Mouse (Mus musculus): ENCODE data around the gene Cdh4. TPM values are rescaled to one million over a fixed set of nuclear protein-coding genes. Genes with fewer than 3 reads are reported as not detected.
A peak's percentile ranks its signal among the peaks of the same experiment; 100 is the strongest.

The Cdh4 gene
- polyA plus RNA-seq, 1 experiment from 2014 or later = 3.7 TPM

DNA sequence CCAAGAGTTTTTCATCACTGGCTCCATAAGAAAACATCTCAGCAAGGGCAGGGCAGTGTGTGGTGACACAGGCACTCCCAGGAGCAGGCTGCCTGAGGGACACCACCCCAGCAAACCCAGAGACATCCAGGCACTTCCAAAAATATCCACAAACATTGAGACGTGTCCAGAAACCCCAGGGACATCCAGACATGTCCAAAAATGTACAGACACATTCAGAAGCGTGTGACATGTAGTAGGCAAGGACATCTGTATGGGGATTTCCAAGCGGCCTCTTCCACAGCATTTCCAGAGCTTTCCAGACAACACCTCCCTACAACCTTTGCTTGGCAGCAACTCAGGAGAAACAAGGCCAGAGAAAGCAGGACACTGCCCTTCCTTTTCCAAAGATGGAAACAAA, 425.4 kb downstream of the Cdh4 start:
- Histone ChIP-seq H3K4me1 (ENCODE audit: control insufficient read depth, insufficient read depth, low read length) (no peaks in the 10 kb centered on the region), H3K4me2 (ENCODE audit: low read depth, low read length) (no peak overlapping the region), H3K27ac (replicated peaks; ENCODE audit: low read depth, low read length) (no peak overlapping the region), H3K27me3 (ENCODE audit: control insufficient read depth, insufficient read depth, low read length) (no peaks in the 10 kb centered on the region), H3K9me3 (replicated peaks; ENCODE audit: control insufficient read depth, low read length) (no peaks in the 10 kb centered on the region), H3K36me3 (replicated peaks; ENCODE audit: control insufficient read depth, insufficient read depth, low read depth, low read length) (no peaks in the 10 kb centered on the region), H3K4me3 (ENCODE audit: low read depth, low read length) (no peak overlapping the region), H3K9ac (replicated peaks; ENCODE audit: low read length) (no peak overlapping the region)
- WGBS = 73% methylated on average over 3 of the region's 3 CpGs
- ATAC-seq (replicated peaks; ENCODE audit: insufficient number of reproducible peaks, low FRiP score, low TSS enrichment, low read depth) (no peak), DNase-seq (ENCODE audit: low spot score) (no peak)

DNA sequence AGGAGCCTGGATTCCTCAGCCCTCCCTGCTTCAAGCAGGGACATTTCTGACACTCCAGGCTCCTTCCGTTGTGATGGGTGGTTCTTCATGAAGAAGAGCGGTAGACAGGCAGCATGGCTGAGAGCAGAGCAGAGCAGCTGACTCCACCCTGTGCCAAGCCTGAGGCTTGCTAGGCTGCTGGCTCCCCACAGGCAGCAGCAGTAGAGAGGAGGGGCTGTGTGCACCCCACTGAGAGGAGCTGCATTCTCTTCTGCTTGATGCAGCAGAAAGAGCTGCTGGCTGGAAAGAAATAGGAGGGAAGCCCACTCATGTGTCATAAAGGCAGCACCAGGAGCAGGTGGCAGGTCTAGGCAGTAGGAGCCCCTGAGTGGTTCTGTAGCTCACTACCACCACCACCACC, 427.6 kb downstream of the Cdh4 start:
- H3K27me3 ChIP-seq (ENCODE audit: control insufficient read depth, insufficient read depth, low read length) = no peaks in the 10 kb centered on the region
- H3K36me3 ChIP-seq (replicated peaks; ENCODE audit: control insufficient read depth, insufficient read depth, low read depth, low read length) = no peaks in the 10 kb centered on the region
- ATAC-seq (replicated peaks; ENCODE audit: insufficient number of reproducible peaks, low FRiP score, low TSS enrichment, low read depth) = no peak
- H3K9ac ChIP-seq (replicated peaks; ENCODE audit: low read length) = no peak overlapping the region
- no peak overlapping the region for H3K27ac ChIP-seq (replicated peaks; ENCODE audit: low read depth, low read length)
- 13% methylated on average over 2 of the region's 2 CpGs for WGBS
- no peak for DNase-seq (ENCODE audit: low spot score)
- H3K4me3 ChIP-seq (ENCODE audit: low read depth, low read length) = no peak overlapping the region
- no peaks in the 10 kb centered on the region for H3K4me1 ChIP-seq (ENCODE audit: control insufficient read depth, insufficient read depth, low read length)
- H3K4me2 ChIP-seq (ENCODE audit: low read depth, low read length) = no peak overlapping the region
- H3K9me3 ChIP-seq (replicated peaks; ENCODE audit: control insufficient read depth, low read length) = no peaks in the 10 kb centered on the region

DNA sequence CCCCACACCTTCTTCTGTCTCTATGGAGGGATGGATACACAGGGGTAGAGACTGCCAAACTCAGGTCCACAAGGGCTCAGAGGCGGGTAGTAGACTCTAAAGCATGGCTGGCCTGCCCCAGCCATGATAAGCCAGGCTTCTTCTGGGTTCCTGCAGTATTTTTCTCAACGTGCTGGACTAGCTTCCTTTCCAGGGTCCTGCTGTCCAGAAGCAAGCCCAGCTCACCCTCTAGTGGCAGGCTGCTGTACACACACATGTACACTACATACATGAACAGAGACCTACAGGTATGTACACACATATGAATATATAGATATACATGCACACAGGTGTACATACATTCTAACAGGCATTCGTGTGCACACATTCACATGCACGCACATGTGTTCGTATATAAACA, 430.5 kb downstream of the Cdh4 start:
- Histone ChIP-seq H3K9ac (replicated peaks; ENCODE audit: low read length) (no peak overlapping the region), H3K4me3 (ENCODE audit: low read depth, low read length) (no peak overlapping the region), H3K9me3 (replicated peaks; ENCODE audit: control insufficient read depth, low read length) (no peaks in the 10 kb centered on the region), H3K36me3 (replicated peaks; ENCODE audit: control insufficient read depth, insufficient read depth, low read depth, low read length) (no peaks in the 10 kb centered on the region), H3K27me3 (ENCODE audit: control insufficient read depth, insufficient read depth, low read length) (no peaks in the 10 kb centered on the region), H3K4me2 (ENCODE audit: low read depth, low read length) (no peak overlapping the region), H3K27ac (replicated peaks; ENCODE audit: low read depth, low read length) (no peak overlapping the region), H3K4me1 (ENCODE audit: control insufficient read depth, insufficient read depth, low read length) (no peaks in the 10 kb centered on the region)
- WGBS = 74% methylated on average over 5 of the region's 5 CpGs
- DNase-seq (ENCODE audit: low spot score) (peak; percentile 51), ATAC-seq (replicated peaks; ENCODE audit: insufficient number of reproducible peaks, low FRiP score, low TSS enrichment, low read depth) (0 out of 2 replicates have a peak, but pooled peaks have one; percentile 9)

DNA sequence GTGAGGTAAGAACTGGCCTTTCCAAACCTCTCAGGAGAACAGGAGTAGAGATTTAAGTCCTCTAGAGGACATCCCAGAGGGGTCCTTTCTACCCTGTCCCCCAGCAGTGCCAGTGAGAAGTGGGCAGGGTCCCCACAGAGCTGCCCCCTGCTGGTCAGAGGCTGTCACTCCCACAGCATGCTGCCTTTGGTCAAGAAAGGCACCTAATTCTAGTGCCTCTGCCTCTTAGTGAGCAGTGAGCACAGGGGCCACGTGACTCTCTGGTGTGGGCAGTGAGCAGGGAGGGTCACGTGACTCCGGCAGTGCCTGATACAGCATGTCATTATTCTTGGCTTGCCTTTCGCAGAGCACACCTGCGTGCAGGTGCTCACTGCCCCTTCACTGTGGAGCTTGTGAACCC, 431.1 kb downstream of the Cdh4 start:
- 44% methylated on average over 5 of the region's 5 CpGs for WGBS
- ATAC-seq (replicated peaks; ENCODE audit: insufficient number of reproducible peaks, low FRiP score, low TSS enrichment, low read depth) (no peak), DNase-seq (ENCODE audit: low spot score) (peak; percentile 44)
- Histone ChIP-seq H3K9ac (replicated peaks; ENCODE audit: low read length) (no peak overlapping the region), H3K4me3 (ENCODE audit: low read depth, low read length) (no peak overlapping the region), H3K36me3 (replicated peaks; ENCODE audit: control insufficient read depth, insufficient read depth, low read depth, low read length) (no peaks in the 10 kb centered on the region), H3K27ac (replicated peaks; ENCODE audit: low read depth, low read length) (no peak overlapping the region), H3K4me1 (ENCODE audit: control insufficient read depth, insufficient read depth, low read length) (no peaks in the 10 kb centered on the region), H3K9me3 (replicated peaks; ENCODE audit: control insufficient read depth, low read length) (no peaks in the 10 kb centered on the region), H3K27me3 (ENCODE audit: control insufficient read depth, insufficient read depth, low read length) (no peaks in the 10 kb centered on the region), H3K4me2 (ENCODE audit: low read depth, low read length) (no peak overlapping the region)

DNA sequence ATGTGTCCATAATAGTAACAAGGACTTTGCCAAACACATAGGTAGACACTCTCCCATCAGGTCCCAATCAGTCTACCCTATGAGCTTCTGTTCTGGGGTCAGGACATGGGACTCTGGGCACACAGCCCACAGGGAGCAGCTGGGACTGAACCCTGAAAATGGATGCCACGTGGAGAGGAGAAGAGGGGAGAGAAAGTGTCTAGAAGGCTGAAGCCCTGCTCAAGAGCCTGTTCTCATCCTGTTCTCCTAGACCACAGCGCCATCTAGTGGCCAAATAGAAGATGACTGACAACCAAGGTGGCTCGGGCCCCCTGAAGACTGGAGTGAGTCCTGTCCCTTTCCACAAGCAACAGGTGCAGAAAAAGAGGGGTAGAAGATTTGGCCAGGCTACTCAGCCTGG, 432.9 kb downstream of the Cdh4 start:
- H3K27ac ChIP-seq (replicated peaks; ENCODE audit: low read depth, low read length) = no peak overlapping the region
- H3K4me2 ChIP-seq (ENCODE audit: low read depth, low read length) = no peak overlapping the region
- no peak overlapping the region for H3K9ac ChIP-seq (replicated peaks; ENCODE audit: low read length)
- DNase-seq (ENCODE audit: low spot score) (peak; percentile 86), ATAC-seq (replicated peaks; ENCODE audit: insufficient number of reproducible peaks, low FRiP score, low TSS enrichment, low read depth) (peak; percentile 37)
- no peaks in the 10 kb centered on the region for H3K36me3 ChIP-seq (replicated peaks; ENCODE audit: control insufficient read depth, insufficient read depth, low read depth, low read length)
- WGBS = 4% methylated on average over 3 of the region's 3 CpGs
- no peaks in the 10 kb centered on the region for H3K9me3 ChIP-seq (replicated peaks; ENCODE audit: control insufficient read depth, low read length)
- no peak overlapping the region for H3K4me3 ChIP-seq (ENCODE audit: low read depth, low read length)
- no peaks in the 10 kb centered on the region for H3K27me3 ChIP-seq (ENCODE audit: control insufficient read depth, insufficient read depth, low read length)
- H3K4me1 ChIP-seq (ENCODE audit: control insufficient read depth, insufficient read depth, low read length) = no peaks in the 10 kb centered on the region

DNA sequence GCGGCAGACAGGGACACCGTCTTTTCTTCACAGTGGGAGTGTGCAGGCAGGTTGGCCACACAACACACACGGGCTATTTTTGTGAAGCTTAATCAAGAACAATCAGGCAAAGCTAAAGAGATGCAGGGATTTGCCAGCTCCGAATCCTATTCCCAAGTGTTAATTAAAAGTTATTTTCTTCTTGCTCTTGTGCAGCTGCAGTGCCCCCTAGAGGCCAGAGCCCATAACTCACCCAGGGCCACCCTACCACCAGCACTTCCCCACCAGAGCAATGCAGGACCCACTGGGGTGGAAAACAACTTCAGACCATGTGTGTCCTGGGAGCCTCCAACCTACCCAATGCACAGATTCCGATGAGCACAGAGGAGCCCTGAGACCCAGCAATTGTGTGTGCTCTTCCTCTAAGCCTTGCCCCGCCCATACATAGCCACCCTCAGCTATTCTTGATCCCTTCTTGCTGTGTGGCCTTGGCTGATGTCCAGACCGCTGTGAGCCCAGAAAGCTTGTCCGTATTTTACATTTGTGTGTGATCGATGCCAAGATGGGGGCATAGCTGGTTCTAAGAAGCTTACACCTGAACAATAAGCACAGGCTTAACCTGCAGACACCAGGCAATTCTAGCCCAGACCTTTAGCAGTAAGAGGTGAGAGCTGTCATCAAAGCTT, 435.5 kb downstream of the Cdh4 start:
- no peaks in the 10 kb centered on the region for H3K4me1 ChIP-seq (ENCODE audit: control insufficient read depth, insufficient read depth, low read length)
- H3K4me2 ChIP-seq (ENCODE audit: low read depth, low read length) = no peak overlapping the region
- no peak overlapping the region for H3K4me3 ChIP-seq (ENCODE audit: low read depth, low read length)
- H3K36me3 ChIP-seq (replicated peaks; ENCODE audit: control insufficient read depth, insufficient read depth, low read depth, low read length) = no peaks in the 10 kb centered on the region
- H3K27me3 ChIP-seq (ENCODE audit: control insufficient read depth, insufficient read depth, low read length) = no peaks in the 10 kb centered on the region
- no peak for ATAC-seq (replicated peaks; ENCODE audit: insufficient number of reproducible peaks, low FRiP score, low TSS enrichment, low read depth)
- no peak overlapping the region for H3K27ac ChIP-seq (replicated peaks; ENCODE audit: low read depth, low read length)
- 71% methylated on average over 9 of the region's 9 CpGs for WGBS
- DNase-seq (ENCODE audit: low spot score) = peak; percentile 49
- H3K9me3 ChIP-seq (replicated peaks; ENCODE audit: control insufficient read depth, low read length) = no peaks in the 10 kb centered on the region
- no peak overlapping the region for H3K9ac ChIP-seq (replicated peaks; ENCODE audit: low read length)

DNA sequence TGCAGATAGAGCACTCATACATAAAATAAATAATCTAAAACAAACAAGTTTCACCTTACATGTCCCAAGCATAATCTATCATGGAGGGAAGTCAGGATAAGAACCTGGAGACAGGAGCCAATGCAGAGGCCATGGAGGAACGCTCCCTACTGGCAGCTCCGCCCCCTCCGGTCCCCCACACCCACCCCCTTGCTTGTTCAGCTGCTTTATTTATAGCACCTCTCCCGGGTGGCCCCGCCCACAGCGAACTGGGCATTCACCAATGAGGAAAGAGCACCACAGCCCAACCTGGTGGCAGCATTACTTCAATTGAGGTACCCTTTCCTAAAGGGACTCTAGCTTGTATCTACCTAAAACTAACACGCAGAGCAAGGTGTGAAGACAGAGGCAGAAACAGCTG, 442.3 kb downstream of the Cdh4 start:
- DNase-seq (ENCODE audit: low spot score) (no peak), ATAC-seq (replicated peaks; ENCODE audit: insufficient number of reproducible peaks, low FRiP score, low TSS enrichment, low read depth) (no peak)
- no peaks in the 10 kb centered on the region for H3K27me3 ChIP-seq (ENCODE audit: control insufficient read depth, insufficient read depth, low read length)
- no peak overlapping the region for H3K4me2 ChIP-seq (ENCODE audit: low read depth, low read length)
- no peak overlapping the region for H3K27ac ChIP-seq (replicated peaks; ENCODE audit: low read depth, low read length)
- no peaks in the 10 kb centered on the region for H3K9me3 ChIP-seq (replicated peaks; ENCODE audit: control insufficient read depth, low read length)
- H3K9ac ChIP-seq (replicated peaks; ENCODE audit: low read length) = no peak overlapping the region
- no peaks in the 10 kb centered on the region for H3K4me1 ChIP-seq (ENCODE audit: control insufficient read depth, insufficient read depth, low read length)
- H3K4me3 ChIP-seq (ENCODE audit: low read depth, low read length) = no peak overlapping the region
- no peaks in the 10 kb centered on the region for H3K36me3 ChIP-seq (replicated peaks; ENCODE audit: control insufficient read depth, insufficient read depth, low read depth, low read length)
- WGBS = 44% methylated on average over 7 of the region's 7 CpGs

DNA sequence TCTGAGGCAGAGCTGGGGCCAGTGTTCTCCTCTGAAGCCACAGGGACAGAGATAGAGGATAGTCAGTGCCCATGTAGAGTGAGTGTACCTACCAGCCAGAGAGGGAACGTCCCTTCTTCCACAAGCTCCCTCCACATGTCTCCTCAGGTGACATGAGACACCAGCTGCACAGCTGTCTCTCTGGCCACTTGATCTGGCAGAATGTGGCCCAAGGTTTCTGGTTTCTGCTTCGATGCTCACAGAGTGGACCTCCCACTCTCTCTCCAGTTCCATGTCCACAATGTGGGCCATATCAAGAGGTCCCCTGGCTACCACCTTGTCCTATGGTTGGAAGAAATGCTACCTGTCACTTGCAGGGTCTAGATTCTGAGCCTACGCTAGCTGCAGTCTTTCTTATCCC, 448.8 kb downstream of the Cdh4 start:
- Histone ChIP-seq H3K9ac (replicated peaks; ENCODE audit: low read length) (no peak overlapping the region), H3K27ac (replicated peaks; ENCODE audit: low read depth, low read length) (no peak overlapping the region), H3K4me3 (ENCODE audit: low read depth, low read length) (no peak overlapping the region), H3K36me3 (replicated peaks; ENCODE audit: control insufficient read depth, insufficient read depth, low read depth, low read length) (no peaks in the 10 kb centered on the region), H3K4me1 (ENCODE audit: control insufficient read depth, insufficient read depth, low read length) (no peaks in the 10 kb centered on the region), H3K9me3 (replicated peaks; ENCODE audit: control insufficient read depth, low read length) (no peaks in the 10 kb centered on the region), H3K4me2 (ENCODE audit: low read depth, low read length) (no peak overlapping the region), H3K27me3 (ENCODE audit: control insufficient read depth, insufficient read depth, low read length) (no peaks in the 10 kb centered on the region)
- no peak for ATAC-seq (replicated peaks; ENCODE audit: insufficient number of reproducible peaks, low FRiP score, low TSS enrichment, low read depth)
- WGBS = 77% methylated on average over 3 of the region's 3 CpGs
- DNase-seq (ENCODE audit: low spot score) = no peak

All from embryonic facial prominence, embryonic 11.5 days (tissue).